Mouse (Mus musculus): ENCODE measurements at regions not wholly inside any gene's neighbourhood (a gene's known extent, or its start where the extent isn't known, plus 50 kb on each side); places are given as distances from the start of the nearest gene placed in this dataset.

GRCm38 (mm10) chr16:70244963-70245362 lies 68.8 kb upstream of the Gbe1 start:
- DNase-seq (ENCODE audit: low read depth, low spot score): no peak
- TF ChIP-seq MAFK (IDR thresholded peaks at IDR 0.05; ENCODE audit: borderline replicate concordance, low read depth, low read length) (no peak), RCOR1 (IDR thresholded peaks at IDR 0.05; ENCODE audit: low read depth, low read length) (no peak), MYC (IDR thresholded peaks at IDR 0.05; ENCODE audit: low read depth, low read length) (no peak)
- Histone ChIP-seq H3K4me1 (ENCODE audit: control insufficient read depth in 1 of 2, insufficient read depth in 2 of 2, low read length in 2 of 2) (no peaks in the 10 kb centered on the region), H3K36me3 (ENCODE audit: control insufficient read depth in 1 of 2, insufficient read depth in 2 of 2, low read length in 2 of 2) (no peaks in the 10 kb centered on the region), H3K79me2 (ENCODE audit: control insufficient read depth, insufficient read depth, low read length, poor library complexity) (no peaks in the 10 kb centered on the region), H3K27me3 (ENCODE audit: control insufficient read depth in 1 of 2, insufficient read depth in 2 of 2, low read length in 2 of 2) (no peaks in the 10 kb centered on the region), H3K4me3 (ENCODE audit: control insufficient read depth in 1 of 2, insufficient read depth in 1 of 2, low read depth in 2 of 2, low read length in 2 of 2) (no peak overlapping the region), H3K9me3 (replicated peaks; ENCODE audit: insufficient read depth, low read length) (no peaks in the 10 kb centered on the region), H3K9ac (ENCODE audit: control insufficient read depth, low read depth, low read length, poor library complexity, severe bottlenecking) (no peak overlapping the region), H3K27ac (ENCODE audit: control insufficient read depth, low read depth, low read length) (no peak overlapping the region)

GRCm38 (mm10) chr16:70259364-70259763 lies 54.4 kb upstream of the Gbe1 start:
- Histone ChIP-seq H3K4me3 (ENCODE audit: control insufficient read depth in 1 of 2, insufficient read depth in 1 of 2, low read depth in 2 of 2, low read length in 2 of 2) (no peak overlapping the region), H3K9me3 (replicated peaks; ENCODE audit: insufficient read depth, low read length) (no peaks in the 10 kb centered on the region), H3K36me3 (ENCODE audit: control insufficient read depth in 1 of 2, insufficient read depth in 2 of 2, low read length in 2 of 2) (no peaks in the 10 kb centered on the region), H3K79me2 (ENCODE audit: control insufficient read depth, insufficient read depth, low read length, poor library complexity) (no peaks in the 10 kb centered on the region), H3K27me3 (ENCODE audit: control insufficient read depth in 1 of 2, insufficient read depth in 2 of 2, low read length in 2 of 2) (no peaks in the 10 kb centered on the region), H3K27ac (ENCODE audit: control insufficient read depth, low read depth, low read length) (no peak overlapping the region), H3K9ac (ENCODE audit: control insufficient read depth, low read depth, low read length, poor library complexity, severe bottlenecking) (no peak overlapping the region), H3K4me1 (ENCODE audit: control insufficient read depth in 1 of 2, insufficient read depth in 2 of 2, low read length in 2 of 2) (no peaks in the 10 kb centered on the region)
- DNase-seq (ENCODE audit: low read depth, low spot score): no peak
- TF ChIP-seq ZNF384 (IDR thresholded peaks at IDR 0.05; ENCODE audit: low read depth, low read length): no peak
- no peak for TF ChIP-seq JUND (IDR thresholded peaks at IDR 0.05; ENCODE audit: low read depth, low read length)
- no peak for TF ChIP-seq SMC3 (IDR thresholded peaks at IDR 0.05; ENCODE audit: low read depth, low read length)
- no peak for TF ChIP-seq E2F4 (IDR thresholded peaks at IDR 0.05; ENCODE audit: borderline replicate concordance, low read depth, low read length)
- TF ChIP-seq MAFK (IDR thresholded peaks at IDR 0.05; ENCODE audit: borderline replicate concordance, low read depth, low read length): no peak
- no peak for TF ChIP-seq TAL1 (IDR thresholded peaks at IDR 0.05; ENCODE audit: low read length)
- TF ChIP-seq TCF12 (IDR thresholded peaks at IDR 0.05; ENCODE audit: low read depth, low read length): no peak
- no peak for TF ChIP-seq MYB (IDR thresholded peaks at IDR 0.05; ENCODE audit: low read depth, low read length)
- TF ChIP-seq ZMIZ1 (IDR thresholded peaks at IDR 0.05; ENCODE audit: low read depth, low read length): no peak
- no peak for TF ChIP-seq TBP (IDR thresholded peaks at IDR 0.05; ENCODE audit: low read depth, low read length)
- TF ChIP-seq EP300 (IDR thresholded peaks at IDR 0.05; ENCODE audit: low read depth in 1 of 2, low read length in 2 of 2): no peak
- TF ChIP-seq SIN3A (IDR thresholded peaks at IDR 0.05; ENCODE audit: low read length): no peak
- TF ChIP-seq MXI1 (IDR thresholded peaks at IDR 0.05; ENCODE audit: low read depth, low read length): no peak
- TF ChIP-seq KAT2A (conservative IDR thresholded peaks at IDR 0.05; ENCODE audit: low read depth, low read length): no peak
- no peak for TF ChIP-seq ELF1 (IDR thresholded peaks at IDR 0.05; ENCODE audit: low read depth, low read length)
- TF ChIP-seq MEF2A (IDR thresholded peaks at IDR 0.05; ENCODE audit: extremely low read depth, insufficient replicate concordance, low read depth, low read length, poor library complexity, severe bottlenecking): no peak
- TF ChIP-seq CHD1 (IDR thresholded peaks at IDR 0.05; ENCODE audit: low read depth, low read length): no peak
- TF ChIP-seq POLR2A (IDR thresholded peaks at IDR 0.05; ENCODE audit: control insufficient read depth in 1 of 2, insufficient read depth in 1 of 2, low read depth in 1 of 2, low read length in 2 of 2, poor library complexity in 1 of 2): no peak
- TF ChIP-seq GABPA (IDR thresholded peaks at IDR 0.05; ENCODE audit: low read depth, low read length): no peak
- no peak for TF ChIP-seq ZC3H11A (IDR thresholded peaks at IDR 0.05; ENCODE audit: low read depth, low read length)

All from MEL (cell line).